Mouse (Mus musculus) heart, adult 2 months (tissue): ENCODE measurements around the gene Tyrobp.

Experiments
- CTCF ChIP-seq: fragments of 200-600 bp; IDR thresholded peaks from 2 replicates; pipeline ENCODE4 v1.8.1; 2022; ENCODE audit warnings: antibody characterized with exemption, mild to moderate bottlenecking, moderate library complexity
- POLR2A ChIP-seq: fragments of 200-500 bp; IDR thresholded peaks from 2 replicates; pipeline ENCODE4 v1.6.1; 2011; ENCODE audit warnings: mild to moderate bottlenecking, low read depth, low read length, control low read depth; ENCODE audit not compliant: insufficient read depth

GRCm38 (mm10) chr7:30399671-30400070 lies 13.9 kb upstream of the Tyrobp start:
- TF ChIP-seq CTCF = no peak
- TF ChIP-seq POLR2A = no peak
